Mouse (Mus musculus) layer of hippocampus, postnatal 10 days (tissue): ENCODE results near the gene Antxr2. TPM values are rescaled to one million over a fixed set of nuclear protein-coding genes. Genes with fewer than 3 reads are reported as not detected.

Experiments
- DNase-seq, 2 experiments: peaks; one replicate each; pipeline ENCODE4 v3.0.0; 2021; ENCODE audit warnings: low spot score in 2 of 2
- total RNA-seq, 2 experiments: library from RNA; stranded (reverse); gene quantifications; 2 replicates each; pipeline ENCODE4 v1.2.3; 2021

The Antxr2 gene
- total RNA-seq, 2 experiments from 2014 or later, result 2.6 to 2.7 TPM

DNA sequence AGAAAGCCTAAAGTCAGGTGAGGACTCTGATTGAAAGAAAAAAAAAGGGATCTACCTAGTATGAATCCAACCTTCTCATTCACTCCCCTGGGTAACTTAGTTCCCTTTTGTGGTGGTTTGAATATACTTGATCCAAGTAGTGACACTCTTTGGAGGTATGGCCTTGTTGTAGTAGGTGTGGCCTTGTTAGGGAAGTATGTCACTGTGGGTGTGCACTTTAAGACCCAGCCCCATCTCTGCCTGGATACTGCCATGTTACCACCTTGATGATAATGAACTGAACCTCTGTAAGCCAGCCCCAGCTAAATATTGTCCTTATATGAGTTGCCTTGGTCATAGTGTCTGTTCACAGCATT, 190.9 kb downstream of the Antxr2 start:
- DNase-seq, result no peak

DNA sequence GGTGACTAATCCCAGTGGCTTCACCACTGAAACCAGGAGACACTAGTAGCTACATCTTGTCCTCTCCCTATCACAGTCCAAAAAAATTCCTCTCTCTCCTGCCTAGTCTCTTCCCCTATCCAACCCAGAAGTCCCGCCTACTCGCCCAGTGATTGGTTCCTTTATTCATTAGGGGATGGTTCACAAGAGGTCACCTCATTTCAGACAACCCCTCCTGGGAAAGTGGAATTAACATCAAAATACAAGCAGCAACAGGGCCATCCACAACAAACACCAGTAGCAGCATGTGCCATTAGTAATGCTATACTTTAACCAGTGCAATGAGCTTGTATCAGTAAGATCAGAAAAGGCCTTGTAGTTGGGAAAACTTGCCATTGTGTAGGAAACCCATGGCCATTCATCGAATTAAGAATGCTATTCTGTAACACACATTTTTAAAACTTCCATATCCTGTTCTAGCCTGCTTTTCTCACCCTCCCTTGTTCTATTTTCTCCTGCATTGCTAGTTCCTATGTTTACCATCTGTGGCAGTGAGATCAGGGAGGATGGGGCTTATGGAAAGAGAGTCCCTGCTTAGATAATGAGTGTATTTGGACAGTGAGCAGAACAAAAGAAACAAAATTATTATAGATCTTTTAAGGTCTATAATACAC, 191.4 kb downstream of the Antxr2 start:
- DNase-seq, result no peak

DNA sequence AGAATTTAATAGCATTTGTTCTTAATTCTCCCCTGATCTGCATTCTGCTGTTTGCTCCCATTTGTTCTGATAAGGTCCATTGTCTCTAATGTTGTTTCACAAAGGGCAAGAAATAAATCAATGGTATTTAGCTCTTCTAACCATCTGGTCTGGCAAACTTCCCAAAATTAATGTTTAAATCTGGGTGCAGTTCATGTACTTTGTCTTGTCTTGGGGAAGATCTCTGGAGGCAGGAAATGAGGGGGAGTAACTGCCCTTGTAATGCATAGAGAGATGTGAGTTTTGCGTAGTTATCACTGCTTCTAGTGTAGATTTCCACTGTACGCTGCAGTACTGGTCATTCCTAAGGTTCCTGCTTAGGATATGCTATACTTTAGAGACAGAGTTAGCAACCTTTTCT, 193.5 kb downstream of the Antxr2 start:
- DNase-seq, result no peak

DNA sequence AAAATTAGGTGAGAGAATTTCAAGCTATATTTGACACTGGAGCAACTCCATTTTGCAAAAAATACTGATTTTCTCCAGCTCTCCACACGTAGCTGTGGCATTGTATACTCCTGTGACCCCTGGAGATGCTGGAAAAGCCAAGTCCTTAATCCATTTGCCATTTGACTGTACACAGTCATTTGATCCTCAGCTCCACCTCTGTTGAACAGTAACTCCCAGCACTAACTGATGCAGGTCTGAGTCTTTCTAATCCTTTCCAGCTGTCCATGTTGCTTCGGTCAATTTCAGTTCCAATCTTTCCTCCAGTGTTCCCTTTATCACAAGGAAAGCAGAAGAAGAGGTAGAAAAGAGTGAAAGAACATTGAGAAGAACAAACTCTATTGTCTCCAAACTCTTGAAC, 195.4 kb downstream of the Antxr2 start:
- DNase-seq, result no peak

DNA sequence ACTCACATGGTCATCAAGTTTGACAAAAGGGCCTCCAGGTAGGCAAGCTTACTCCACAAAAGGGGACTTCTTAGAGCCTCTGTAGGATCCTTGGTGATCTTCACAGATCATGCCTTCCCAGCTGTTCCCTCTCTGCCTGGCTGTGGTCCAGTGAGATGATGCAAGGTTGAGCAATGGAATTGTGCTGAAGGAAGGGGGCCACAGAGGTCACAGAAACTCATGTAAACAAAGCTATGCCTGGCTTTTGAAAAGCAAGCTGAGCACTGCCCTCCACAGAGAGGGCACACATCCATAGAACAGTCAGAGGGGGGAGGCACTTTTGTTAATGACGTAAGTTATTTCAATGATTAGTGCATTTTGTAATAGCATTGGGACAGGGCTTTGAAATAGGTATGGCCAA, 196.1 kb downstream of the Antxr2 start:
- DNase-seq, result no peak

Other genes with a start within 250 kb of the Antxr2 start
- gene Prdm8, start 136.2 kb upstream of the Antxr2 start, total RNA-seq, result 10 to 100 TPM; 45.0 to 55.4 TPM
- gene Fgf5, start 223.1 kb upstream of the Antxr2 start, total RNA-seq, result 1 to 10 TPM; 2.8 to 3.8 TPM